Mouse (Mus musculus): ENCODE results near the gene Ovol2. TPM values are rescaled to one million over a fixed set of nuclear protein-coding genes. Genes with fewer than 3 reads are reported as not detected.
"Not testable (repeated sequence)": the region's sequence is repeated elsewhere in the genome, so short reads cannot be mapped to it uniquely, and the experiment has no call there.

Ovol2 gene
- total and polyA plus RNA-seq, 2 experiments from 2014 or later: not detected

DNA sequence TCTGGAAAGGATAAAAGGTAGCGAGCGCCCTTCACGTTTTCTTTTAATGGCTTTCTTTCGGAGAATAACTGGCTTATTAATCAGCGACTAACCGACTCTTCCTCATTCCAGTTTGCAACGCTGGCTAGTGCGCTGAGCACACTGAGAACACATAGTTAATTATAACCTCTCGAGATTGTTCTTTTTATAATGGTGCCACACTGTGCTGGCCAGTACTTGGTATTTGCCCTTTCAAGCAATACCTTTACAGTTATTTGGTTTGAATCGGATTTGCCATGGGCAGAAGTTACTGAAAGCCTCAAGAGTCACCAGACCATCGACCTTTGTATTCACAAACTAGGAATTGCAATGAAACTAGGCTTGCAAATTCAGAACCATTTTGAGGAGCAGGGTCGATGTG, 37.6 kb upstream of the Ovol2 start:
- DNase-seq (ENCODE audit: low spot score): peak; percentile 1
- no peaks in the 10 kb centered on the region for H3K9me3 ChIP-seq (ENCODE audit: low read length)
- H3K4me3 ChIP-seq (ENCODE audit: low read depth, low read length): peak overlapping the region; percentile 94
- peak overlapping the region; percentile 86 for H3K9ac ChIP-seq (replicated peaks; ENCODE audit: low read length, poor library complexity, severe bottlenecking)
- H3K4me1 ChIP-seq (ENCODE audit: insufficient read depth, low read length): no peaks in the 10 kb centered on the region
- ATAC-seq (ENCODE audit: low FRiP score): peak; percentile 31; the same call in 1 of the 2 replicates
- H3K4me2 ChIP-seq (ENCODE audit: low read depth, low read length, poor library complexity, severe bottlenecking): peak overlapping the region; percentile 71
- TF ChIP-seq CTCF (IDR thresholded peaks at IDR 0.05): no peak
- 1% methylated on average over 12 of the region's 12 CpGs for WGBS
- H3K27ac ChIP-seq (ENCODE audit: low read depth, low read length): peak overlapping the region; percentile 80
- H3K36me3 ChIP-seq (ENCODE audit: insufficient read depth, low read length): peaks cover 15% of the 10 kb centered on the region
- H3K27me3 ChIP-seq (ENCODE audit: insufficient read depth, low read length): no peaks in the 10 kb centered on the region

DNA sequence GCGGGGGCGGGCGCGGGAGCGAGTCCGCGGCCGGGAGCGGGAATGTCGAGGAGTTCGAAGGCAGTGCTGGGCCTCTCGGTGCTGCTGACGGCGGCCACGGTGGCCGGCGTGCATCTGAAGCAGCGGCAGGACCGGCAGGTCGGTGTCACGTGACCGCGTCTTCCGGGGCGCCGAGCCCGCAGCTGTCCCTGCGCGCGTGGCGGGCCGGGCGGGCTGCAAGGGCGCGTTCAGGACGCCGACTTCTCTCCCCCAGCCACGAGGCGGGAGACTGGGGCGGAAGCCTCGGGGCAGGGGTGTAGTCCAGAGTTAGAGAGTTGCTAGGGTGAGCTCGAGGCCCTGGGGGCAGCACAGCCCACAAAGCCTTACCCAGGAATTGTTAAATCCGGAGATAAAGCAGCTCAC, 37.1 kb upstream of the Ovol2 start:
- H3K4me1 ChIP-seq (ENCODE audit: insufficient read depth, low read length): no peaks in the 10 kb centered on the region
- peak overlapping the region; percentile 86 for H3K9ac ChIP-seq (replicated peaks; ENCODE audit: low read length, poor library complexity, severe bottlenecking)
- no peaks in the 10 kb centered on the region for H3K9me3 ChIP-seq (ENCODE audit: low read length)
- ATAC-seq (ENCODE audit: low FRiP score) (peak; percentile 86), DNase-seq (ENCODE audit: low spot score) (no peak)
- peak overlapping the region; percentile 80 for H3K27ac ChIP-seq (ENCODE audit: low read depth, low read length)
- H3K4me2 ChIP-seq (ENCODE audit: low read depth, low read length, poor library complexity, severe bottlenecking): peak overlapping the region; percentile 71
- TF ChIP-seq CTCF (IDR thresholded peaks at IDR 0.05): no peak
- H3K4me3 ChIP-seq (ENCODE audit: low read depth, low read length): peak overlapping the region; percentile 94
- H3K36me3 ChIP-seq (ENCODE audit: insufficient read depth, low read length): peaks cover 10% of the 10 kb centered on the region
- H3K27me3 ChIP-seq (ENCODE audit: insufficient read depth, low read length): no peaks in the 10 kb centered on the region
- under 1% methylated on average over 26 of the region's 43 CpGs for WGBS

DNA sequence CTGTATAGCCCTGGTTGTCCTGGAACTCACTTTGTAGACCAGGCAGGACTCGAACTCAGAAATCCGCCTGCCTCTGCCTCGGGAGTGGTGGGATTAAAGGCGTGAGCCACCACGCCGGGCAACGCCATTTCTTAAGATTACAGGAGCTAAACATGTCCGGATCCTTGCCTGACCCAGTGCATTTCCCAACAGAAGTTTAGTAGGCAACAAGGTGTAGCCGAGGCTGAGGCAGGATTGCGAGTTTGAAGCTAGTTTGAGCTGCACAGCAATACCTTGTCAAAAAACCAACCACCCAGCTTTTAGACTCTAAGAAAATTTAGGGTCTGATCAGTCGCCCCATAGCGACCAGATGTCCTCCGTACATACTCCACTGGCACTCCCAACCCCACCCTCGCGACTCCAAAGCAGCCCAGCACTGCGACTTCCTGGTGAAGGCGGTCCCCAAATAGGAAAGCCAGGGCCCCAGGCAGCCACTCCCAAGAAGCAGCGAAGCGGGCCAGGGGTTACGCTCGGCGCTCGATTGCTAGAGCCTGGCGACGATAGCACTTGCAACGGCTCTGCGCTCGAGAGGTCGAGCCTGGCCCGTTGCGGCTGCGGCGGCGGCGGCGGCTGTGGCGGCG, 36.6 kb upstream of the Ovol2 start, which contains the start of the genes Kat14 and Pet117:
Gene Kat14 (plus strand): TSS at position 584 of the 620 bp plus-strand sequence.
Gene Pet117 (plus strand): TSS at position 597 of the 620 bp plus-strand sequence.
- Histone ChIP-seq H3K4me3 (ENCODE audit: low read depth, low read length) (peak within 1 kb of the TSS; percentile 94), H3K4me2 (ENCODE audit: low read depth, low read length, poor library complexity, severe bottlenecking) (peak within 1 kb of the TSS; percentile 71), H3K27ac (ENCODE audit: low read depth, low read length) (peak within 1 kb of the TSS; percentile 80), H3K9me3 (ENCODE audit: low read length) (no peaks in the 10 kb centered on the region), H3K27me3 (ENCODE audit: insufficient read depth, low read length) (no peaks in the 10 kb centered on the region), H3K4me1 (ENCODE audit: insufficient read depth, low read length) (no peaks in the 10 kb centered on the region), H3K9ac (replicated peaks; ENCODE audit: low read length, poor library complexity, severe bottlenecking) (peak within 1 kb of the TSS; percentile 86), H3K36me3 (ENCODE audit: insufficient read depth, low read length) (peaks cover 5% of the 10 kb centered on the region)
- 6% methylated on average over 36 of the region's 38 CpGs for WGBS
- peak; percentile 96 for DNase-seq (ENCODE audit: low spot score)
- no peak for TF ChIP-seq CTCF (IDR thresholded peaks at IDR 0.05)
- ATAC-seq (ENCODE audit: low FRiP score): peak; percentile 93

DNA sequence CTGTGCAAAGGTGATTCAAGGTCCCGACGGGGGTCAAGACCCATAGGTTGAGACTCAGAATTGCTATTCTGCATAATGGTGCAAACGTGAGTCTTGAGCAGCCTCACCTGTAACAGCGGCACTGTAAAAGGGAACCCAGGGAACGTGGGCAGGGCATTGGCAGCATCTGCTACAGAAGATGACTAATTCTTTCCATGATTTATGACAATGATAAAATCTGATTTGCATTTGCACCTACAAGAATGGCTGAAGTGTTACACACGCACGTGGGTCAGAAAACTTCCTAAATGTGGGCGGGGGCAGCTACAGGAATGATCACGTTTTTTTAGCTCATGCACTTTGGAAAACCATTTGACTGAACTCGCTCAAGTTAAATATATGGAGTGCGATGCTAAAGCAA, 20.9 kb upstream of the Ovol2 start:
- H3K9ac ChIP-seq (replicated peaks; ENCODE audit: low read length, poor library complexity, severe bottlenecking): no peak overlapping the region
- no peak for TF ChIP-seq CTCF (IDR thresholded peaks at IDR 0.05)
- H3K9me3 ChIP-seq (ENCODE audit: low read length): no peaks in the 10 kb centered on the region
- no peaks in the 10 kb centered on the region for H3K36me3 ChIP-seq (ENCODE audit: insufficient read depth, low read length)
- no peak for DNase-seq (ENCODE audit: low spot score)
- H3K4me2 ChIP-seq (ENCODE audit: low read depth, low read length, poor library complexity, severe bottlenecking): no peak overlapping the region
- 93% methylated on average over 11 of the region's 11 CpGs for WGBS
- no peak overlapping the region for H3K27ac ChIP-seq (ENCODE audit: low read depth, low read length)
- no peak for ATAC-seq (ENCODE audit: low FRiP score)
- no peaks in the 10 kb centered on the region for H3K4me1 ChIP-seq (ENCODE audit: insufficient read depth, low read length)
- no peaks in the 10 kb centered on the region for H3K27me3 ChIP-seq (ENCODE audit: insufficient read depth, low read length)
- no peak overlapping the region for H3K4me3 ChIP-seq (ENCODE audit: low read depth, low read length)

DNA sequence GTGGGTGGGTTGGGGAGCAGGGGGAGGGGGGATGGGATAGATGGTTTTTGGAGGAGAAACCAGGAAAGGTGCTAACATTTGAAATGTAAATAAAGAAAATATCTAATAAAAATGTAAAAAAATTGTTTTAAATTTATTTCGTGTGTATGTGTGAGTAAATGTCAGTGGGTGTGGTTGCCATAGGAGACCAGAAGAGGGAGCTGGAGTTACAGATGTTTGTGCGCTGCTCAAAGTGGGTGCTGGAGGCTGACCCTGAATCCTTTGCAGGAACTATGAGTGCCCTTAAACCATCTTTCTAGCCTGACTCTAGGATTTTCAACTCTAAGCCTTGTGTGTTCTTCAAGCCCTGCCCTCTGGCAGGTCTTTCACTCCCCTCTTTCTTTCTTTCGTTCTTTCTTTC, 16.6 kb upstream of the Ovol2 start:
- DNase-seq (ENCODE audit: low spot score) (no peak), ATAC-seq (ENCODE audit: low FRiP score) (no peak)
- 68% methylated on average over 3 of the region's 3 CpGs for WGBS
- H3K9me3 ChIP-seq (ENCODE audit: low read length): no peaks in the 10 kb centered on the region
- no peak overlapping the region for H3K9ac ChIP-seq (replicated peaks; ENCODE audit: low read length, poor library complexity, severe bottlenecking)
- TF ChIP-seq CTCF (IDR thresholded peaks at IDR 0.05): no peak
- H3K4me1 ChIP-seq (ENCODE audit: insufficient read depth, low read length): no peaks in the 10 kb centered on the region
- H3K4me2 ChIP-seq (ENCODE audit: low read depth, low read length, poor library complexity, severe bottlenecking): no peak overlapping the region
- no peak overlapping the region for H3K4me3 ChIP-seq (ENCODE audit: low read depth, low read length)
- H3K27ac ChIP-seq (ENCODE audit: low read depth, low read length): no peak overlapping the region
- no peaks in the 10 kb centered on the region for H3K27me3 ChIP-seq (ENCODE audit: insufficient read depth, low read length)
- no peaks in the 10 kb centered on the region for H3K36me3 ChIP-seq (ENCODE audit: insufficient read depth, low read length)

DNA sequence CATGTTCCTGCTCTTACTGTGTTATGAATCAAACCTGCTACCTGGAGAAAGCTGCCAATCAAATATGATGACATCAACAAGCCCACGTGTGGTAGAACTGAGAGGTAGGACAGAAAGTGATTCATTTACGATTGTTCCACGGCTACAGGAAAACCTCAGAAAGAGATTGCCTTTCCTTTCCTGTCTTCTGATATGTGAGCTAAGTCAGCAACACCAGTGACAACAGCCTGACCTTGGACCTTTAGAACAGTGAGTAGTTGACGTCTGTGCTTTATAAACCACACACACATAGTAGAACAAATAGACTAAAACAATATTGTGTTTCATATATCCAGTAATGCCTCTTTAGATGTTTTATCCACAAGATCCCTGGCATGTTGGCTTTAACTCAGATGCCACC, 11.2 kb upstream of the Ovol2 start:
- H3K27ac ChIP-seq (ENCODE audit: low read depth, low read length): no peak overlapping the region
- H3K4me2 ChIP-seq (ENCODE audit: low read depth, low read length, poor library complexity, severe bottlenecking): no peak overlapping the region
- H3K36me3 ChIP-seq (ENCODE audit: insufficient read depth, low read length): no peaks in the 10 kb centered on the region
- H3K27me3 ChIP-seq (ENCODE audit: insufficient read depth, low read length): no peaks in the 10 kb centered on the region
- no peaks in the 10 kb centered on the region for H3K4me1 ChIP-seq (ENCODE audit: insufficient read depth, low read length)
- DNase-seq (ENCODE audit: low spot score): no peak
- no peak overlapping the region for H3K4me3 ChIP-seq (ENCODE audit: low read depth, low read length)
- no peak for ATAC-seq (ENCODE audit: low FRiP score)
- WGBS: 87% methylated on average over 4 of the region's 4 CpGs
- no peak for TF ChIP-seq CTCF (IDR thresholded peaks at IDR 0.05)
- no peak overlapping the region for H3K9ac ChIP-seq (replicated peaks; ENCODE audit: low read length, poor library complexity, severe bottlenecking)
- no peaks in the 10 kb centered on the region for H3K9me3 ChIP-seq (ENCODE audit: low read length)

DNA sequence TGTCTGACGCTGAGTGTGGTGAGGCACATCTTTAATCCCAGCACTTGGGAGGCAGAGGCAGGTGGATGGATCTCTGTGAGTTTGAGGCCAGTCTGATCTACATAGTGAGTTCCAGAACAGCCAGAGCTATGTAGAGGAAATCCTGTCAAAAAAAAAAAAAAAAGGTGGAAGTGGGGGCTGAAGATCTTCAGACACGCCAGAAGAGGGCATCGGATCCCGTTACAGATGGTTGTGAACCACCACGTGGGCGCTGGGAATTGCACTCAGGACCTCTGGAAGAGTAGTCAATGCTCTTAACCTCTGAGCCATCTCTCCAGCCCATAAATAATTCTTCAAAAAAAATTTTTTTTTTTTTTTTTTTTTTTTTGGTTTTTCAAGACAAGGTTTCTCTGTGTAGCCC, 6.2 kb upstream of the Ovol2 start:
- not testable (repeated sequence) for H3K36me3 ChIP-seq (ENCODE audit: insufficient read depth, low read length); H3K9ac ChIP-seq (replicated peaks; ENCODE audit: low read length, poor library complexity, severe bottlenecking); H3K4me1 ChIP-seq (ENCODE audit: insufficient read depth, low read length); H3K4me2 ChIP-seq (ENCODE audit: low read depth, low read length, poor library complexity, severe bottlenecking); H3K27ac ChIP-seq (ENCODE audit: low read depth, low read length); H3K9me3 ChIP-seq (ENCODE audit: low read length); DNase-seq (ENCODE audit: low spot score); H3K4me3 ChIP-seq (ENCODE audit: low read depth, low read length); ATAC-seq (ENCODE audit: low FRiP score)
- H3K27me3 ChIP-seq (ENCODE audit: insufficient read depth, low read length): peaks cover 12% of the 10 kb centered on the region
- WGBS: 81% methylated on average over 6 of the region's 6 CpGs

All from midbrain, postnatal 0 days (tissue).